Mouse (Mus musculus) brain, embryonic 14.5 days (tissue): ENCODE results near the gene Ikzf2. TPM values are rescaled to one million over a fixed set of nuclear protein-coding genes. Genes with fewer than 3 reads are reported as not detected.
A peak's percentile ranks its signal among the peaks of the same experiment; 100 is the strongest.

Experiments
- DNase-seq: peaks from one replicate; pipeline ENCODE4 v3.0.0-alpha.2; 2011; ENCODE audit warnings: low read depth
- CTCF ChIP-seq: fragments of 200-500 bp; IDR thresholded peaks from 2 replicates; pipeline ENCODE4 v1.5.1; 2012; ENCODE audit warnings: inconsistent platforms, mild to moderate bottlenecking, moderate library complexity, borderline replicate concordance; ENCODE audit not compliant: insufficient read depth, insufficient read length; ENCODE audit errors: extremely low read depth
- POLR2A ChIP-seq: fragments of 200-500 bp; IDR thresholded peaks from 2 replicates; pipeline ENCODE4 v1.6.1; 2012; ENCODE audit warnings: mild to moderate bottlenecking, inconsistent platforms, borderline replicate concordance; ENCODE audit not compliant: poor library complexity, insufficient read depth, insufficient read length, severe bottlenecking; ENCODE audit errors: extremely low read depth
- polyA plus RNA-seq: library from polyadenylated mRNA; depleted of rRNA; stranded (reverse); fragments of >200 nt; gene quantifications from 2 replicates; pipeline ENCODE4 v1.2.3, GENCODE M21; 2012

Ikzf2 gene
- polyA plus RNA-seq, 1 experiment = 3.3 TPM

DNA sequence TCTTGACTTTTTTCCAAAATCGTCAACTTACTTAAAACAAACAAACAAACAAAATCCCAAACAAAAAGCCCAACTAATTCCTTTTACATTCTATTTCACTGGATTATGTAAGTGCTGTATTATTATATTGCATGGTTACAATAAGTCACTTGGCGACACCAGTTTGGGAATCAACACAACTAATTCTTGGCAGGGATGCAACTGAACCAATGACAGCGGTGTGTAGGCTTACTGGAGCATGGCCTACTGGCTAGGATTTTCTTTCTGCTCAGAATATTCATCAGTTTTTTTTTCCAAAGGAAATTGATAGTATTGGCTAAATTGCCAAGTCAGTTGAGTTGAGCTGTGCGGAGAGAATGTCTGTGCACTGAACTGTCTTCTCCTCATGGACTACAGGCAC lies 167.7 kb downstream of the Ikzf2 start:
- peak; percentile 53 for DNase-seq
- no peak for TF ChIP-seq CTCF
- no peak for TF ChIP-seq POLR2A

DNA sequence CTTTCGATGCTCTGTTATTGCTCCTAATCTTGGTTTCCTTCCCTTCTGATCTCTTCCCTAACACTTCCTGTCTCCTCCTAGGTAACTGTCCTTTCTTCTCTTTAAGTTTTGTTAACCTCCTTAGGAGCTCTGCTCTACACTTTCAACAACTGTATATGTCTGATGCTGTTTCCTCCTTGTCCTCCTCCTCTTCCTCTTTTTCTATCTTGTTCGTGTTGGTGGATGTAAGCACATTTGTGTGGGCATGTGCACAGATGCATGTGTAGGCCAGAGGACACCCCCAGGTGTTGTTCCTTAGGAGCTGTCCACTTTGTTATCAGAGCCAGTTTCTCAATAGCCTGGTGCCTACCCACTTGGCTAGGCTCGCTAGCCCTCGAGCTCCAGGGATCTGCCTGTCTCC lies 169.0 kb downstream of the Ikzf2 start:
- DNase-seq = no peak
- no peak for TF ChIP-seq POLR2A
- TF ChIP-seq CTCF = no peak

DNA sequence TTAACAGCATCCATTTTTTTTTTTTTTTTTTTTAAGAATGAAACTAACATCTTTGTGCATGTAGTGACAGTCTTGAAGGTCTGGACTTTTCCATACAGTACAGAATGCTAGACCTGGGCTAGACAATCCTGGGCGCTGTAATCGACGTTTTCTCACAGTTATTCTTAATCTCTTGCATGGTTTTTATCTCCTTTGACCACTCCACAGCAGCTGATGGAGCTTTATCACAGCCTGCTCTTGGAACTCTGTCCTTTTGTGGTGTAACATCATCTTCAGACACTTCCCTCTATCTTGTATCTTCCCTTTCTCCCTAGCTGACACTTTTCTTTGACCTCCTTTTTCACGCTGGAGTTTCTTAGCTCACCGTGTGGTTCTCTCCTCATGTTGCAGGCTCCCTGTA lies 170.9 kb downstream of the Ikzf2 start:
- TF ChIP-seq POLR2A (no peak), CTCF (no peak)
- no peak for DNase-seq

DNA sequence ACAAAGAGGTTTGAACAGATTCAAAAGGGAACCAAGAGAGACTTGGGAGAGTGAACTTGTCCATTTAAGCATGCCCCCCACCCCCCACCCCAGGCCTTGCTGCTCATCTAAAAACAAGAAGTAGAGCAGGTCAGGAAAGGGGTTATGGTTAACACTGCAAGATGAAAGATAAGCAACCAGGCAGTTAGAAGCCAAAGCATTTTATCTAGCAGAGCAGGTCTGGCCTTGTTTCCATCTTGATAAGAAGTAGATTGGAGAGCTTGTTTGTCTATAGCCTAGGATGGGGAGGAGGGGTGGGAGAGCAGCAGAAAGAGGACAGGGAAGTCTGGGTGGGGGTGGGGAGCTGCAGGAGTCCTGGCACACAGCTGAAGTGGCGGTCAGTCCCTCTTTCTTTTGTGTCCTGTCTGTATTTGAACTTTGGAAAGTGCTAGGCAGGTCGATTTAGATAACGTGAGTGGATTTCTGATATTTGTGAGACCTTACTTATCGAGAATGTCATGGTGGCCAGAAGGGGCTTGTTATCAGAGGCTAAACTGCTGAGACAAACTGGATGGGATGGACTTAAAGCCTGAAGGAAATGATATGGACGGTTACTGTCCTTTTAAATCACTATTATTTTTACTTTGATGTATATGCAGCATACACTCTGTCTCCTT lies 173.3 kb downstream of the Ikzf2 start:
- no peak for TF ChIP-seq POLR2A
- TF ChIP-seq CTCF = no peak
- DNase-seq = peak; percentile 38

DNA sequence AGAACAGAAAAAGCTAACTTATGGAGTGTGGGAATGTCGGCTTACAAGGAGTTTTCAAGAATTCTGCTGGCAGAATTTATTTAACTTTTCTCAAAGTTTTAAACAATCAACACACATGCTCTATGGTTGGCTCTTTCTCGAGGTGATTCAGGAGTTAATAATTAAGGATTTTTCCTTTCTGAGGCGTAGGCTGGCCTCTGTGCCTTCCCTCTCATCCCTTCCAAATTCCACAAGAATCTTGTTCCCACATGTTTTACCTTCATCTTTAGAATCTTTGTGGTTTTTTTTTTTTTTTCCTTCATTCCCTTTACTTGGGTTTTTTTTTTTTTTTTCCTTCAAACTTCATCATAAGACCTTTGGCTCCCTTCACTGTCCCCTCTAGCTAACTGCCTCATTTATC lies 178.8 kb downstream of the Ikzf2 start:
- no peak for TF ChIP-seq CTCF
- TF ChIP-seq POLR2A = no peak
- DNase-seq = no peak

DNA sequence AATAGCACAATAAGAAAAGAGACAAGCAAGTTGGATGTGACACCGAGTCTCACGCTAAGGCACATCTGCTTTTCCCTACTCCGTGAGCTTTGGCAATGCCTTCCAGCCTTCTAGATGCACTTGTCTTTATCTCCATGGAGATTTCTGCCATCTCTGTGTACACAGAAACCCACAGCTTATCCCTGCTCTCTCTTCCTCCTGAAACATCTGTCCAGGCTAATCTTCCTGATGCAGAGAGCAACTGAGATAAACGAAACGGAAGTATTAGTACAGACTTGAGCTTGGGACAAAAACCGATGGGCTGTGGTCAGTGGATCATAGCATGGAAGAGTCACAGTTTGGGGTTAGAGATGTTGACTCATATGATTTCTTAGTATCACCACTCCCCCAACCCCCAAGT lies 179.5 kb downstream of the Ikzf2 start:
- no peak for TF ChIP-seq CTCF
- no peak for TF ChIP-seq POLR2A
- DNase-seq = no peak

DNA sequence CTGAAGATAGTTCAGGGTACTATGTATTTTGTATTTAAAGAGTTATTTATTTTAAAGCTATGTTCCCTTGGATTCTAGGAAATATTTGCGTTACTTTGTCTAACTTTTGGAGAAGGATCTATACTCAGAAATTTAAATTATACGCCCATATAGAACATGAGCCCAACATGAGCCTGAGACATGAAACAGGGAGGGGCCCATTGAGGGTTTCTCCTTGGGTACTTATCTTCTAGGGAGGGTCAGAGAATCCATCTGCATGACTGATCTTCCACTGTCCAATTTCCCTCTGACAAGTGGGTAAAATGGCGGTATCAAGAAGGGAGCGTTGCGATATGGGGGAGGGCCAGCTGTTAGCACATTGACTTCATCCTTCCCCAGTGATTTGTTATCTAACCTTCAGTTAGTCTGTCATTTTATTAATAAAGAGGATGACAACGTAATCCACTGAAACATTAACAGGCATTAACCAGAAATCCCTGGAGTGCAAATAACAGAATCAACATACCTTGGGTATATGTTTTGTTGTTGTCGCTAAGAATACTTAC lies 180.4 kb downstream of the Ikzf2 start:
- TF ChIP-seq POLR2A = no peak
- TF ChIP-seq CTCF = no peak
- DNase-seq = no peak

DNA sequence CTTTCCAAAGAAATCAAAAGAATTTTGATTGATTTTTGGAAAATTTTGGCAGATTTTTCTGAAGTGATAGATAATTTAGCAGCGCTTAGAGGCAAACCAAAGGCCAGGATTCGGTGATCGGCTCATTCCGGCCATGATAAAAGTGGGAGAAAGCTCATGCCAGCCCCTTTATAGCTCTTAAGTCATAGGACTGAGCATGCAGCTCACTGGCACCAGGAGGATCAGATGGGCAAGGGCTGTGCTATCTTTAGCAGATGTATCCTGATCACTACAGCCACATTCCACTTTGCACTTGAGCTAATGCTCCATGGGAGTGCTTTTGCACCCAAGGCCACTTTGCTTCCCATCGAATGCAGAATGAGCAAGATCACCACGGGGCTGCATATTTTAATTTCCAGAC lies 181.0 kb downstream of the Ikzf2 start:
- DNase-seq = no peak
- TF ChIP-seq CTCF = no peak
- no peak for TF ChIP-seq POLR2A

DNA sequence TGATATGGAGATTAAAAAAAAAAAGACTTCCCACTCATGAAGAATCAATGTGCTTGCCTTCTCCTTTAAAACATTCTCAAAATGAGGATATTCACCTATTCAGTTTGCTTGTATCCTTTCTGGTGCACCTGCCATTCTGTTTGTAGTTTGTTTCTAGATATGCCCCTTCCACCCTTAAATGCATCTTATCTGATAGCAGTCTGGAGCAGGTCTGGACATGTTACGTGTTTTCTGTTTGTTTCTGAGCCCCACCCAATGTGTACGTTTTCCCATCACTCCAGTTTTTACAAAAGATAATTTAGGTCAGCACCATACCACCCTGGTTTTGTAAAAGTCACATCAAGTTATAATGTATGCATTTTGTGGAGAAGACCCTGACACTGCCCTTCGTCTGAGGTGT lies 186.7 kb downstream of the Ikzf2 start:
- no peak for DNase-seq

DNA sequence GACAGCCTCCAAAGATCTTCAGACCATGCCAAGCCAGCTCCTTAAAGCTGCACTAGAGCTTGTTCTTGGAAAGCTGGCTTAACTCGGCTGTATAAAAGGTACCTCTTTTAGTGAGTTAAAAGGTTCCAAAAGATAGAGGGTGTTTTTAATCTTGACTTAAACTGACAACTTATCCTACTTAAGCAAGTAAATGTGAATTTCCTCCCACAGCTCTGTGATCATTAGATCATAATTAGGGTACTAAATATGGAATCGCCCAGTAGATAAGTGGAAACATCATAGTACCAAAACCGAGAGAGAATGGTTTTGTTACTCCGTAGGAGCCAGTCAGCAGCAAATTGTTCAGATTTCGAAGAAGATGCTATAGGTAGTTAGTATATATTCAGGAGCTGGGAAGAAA lies 187.4 kb downstream of the Ikzf2 start:
- TF ChIP-seq CTCF = no peak
- DNase-seq = no peak

More for the DNA sequence above, 186.7 kb downstream of the Ikzf2 start:
- TF ChIP-seq POLR2A = no peak

DNA sequence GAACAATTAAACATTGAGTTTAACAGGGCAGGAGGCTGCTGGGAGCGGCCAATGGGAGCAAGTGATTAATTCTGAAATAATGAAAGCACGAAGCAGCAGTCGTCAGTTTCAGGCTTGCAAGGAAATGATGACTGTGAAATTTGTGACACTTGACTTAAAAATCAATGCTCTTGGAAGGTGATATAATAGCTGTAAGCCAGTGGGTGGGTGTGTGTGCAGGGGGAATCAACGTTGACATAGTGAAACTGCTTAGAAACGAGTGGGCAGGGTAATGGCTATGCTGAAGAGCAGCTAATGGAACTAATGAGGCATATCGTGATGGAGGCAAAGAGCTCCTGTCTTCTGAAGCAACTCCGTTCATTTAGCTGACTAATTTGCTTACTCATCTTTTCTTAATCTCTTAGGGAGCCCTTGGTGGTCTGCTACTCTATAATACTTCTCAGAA lies 188.2 kb downstream of the Ikzf2 start:
- peak; percentile 77 for DNase-seq
- TF ChIP-seq POLR2A (no peak), CTCF (no peak)

DNA sequence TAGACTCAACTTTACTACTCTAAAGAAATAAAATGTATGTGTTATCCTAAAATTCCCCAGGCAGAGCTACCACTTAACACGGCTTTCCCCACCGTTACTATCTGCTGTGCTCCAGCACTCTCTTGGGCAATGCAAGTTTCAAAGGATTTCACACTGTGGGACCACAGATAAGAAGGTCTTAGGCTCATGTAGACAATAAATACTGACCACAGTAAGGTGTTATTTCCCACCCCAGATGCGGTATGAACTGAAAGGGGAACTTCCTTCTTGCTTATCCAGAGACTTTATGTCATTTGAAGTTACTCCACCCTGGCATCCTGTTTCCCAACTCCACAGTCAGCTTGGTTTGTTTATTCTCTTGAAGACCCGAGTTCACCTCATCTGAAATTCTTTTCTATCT lies 191.0 kb downstream of the Ikzf2 start:
- TF ChIP-seq CTCF (no peak), POLR2A (no peak)
- no peak for DNase-seq

DNA sequence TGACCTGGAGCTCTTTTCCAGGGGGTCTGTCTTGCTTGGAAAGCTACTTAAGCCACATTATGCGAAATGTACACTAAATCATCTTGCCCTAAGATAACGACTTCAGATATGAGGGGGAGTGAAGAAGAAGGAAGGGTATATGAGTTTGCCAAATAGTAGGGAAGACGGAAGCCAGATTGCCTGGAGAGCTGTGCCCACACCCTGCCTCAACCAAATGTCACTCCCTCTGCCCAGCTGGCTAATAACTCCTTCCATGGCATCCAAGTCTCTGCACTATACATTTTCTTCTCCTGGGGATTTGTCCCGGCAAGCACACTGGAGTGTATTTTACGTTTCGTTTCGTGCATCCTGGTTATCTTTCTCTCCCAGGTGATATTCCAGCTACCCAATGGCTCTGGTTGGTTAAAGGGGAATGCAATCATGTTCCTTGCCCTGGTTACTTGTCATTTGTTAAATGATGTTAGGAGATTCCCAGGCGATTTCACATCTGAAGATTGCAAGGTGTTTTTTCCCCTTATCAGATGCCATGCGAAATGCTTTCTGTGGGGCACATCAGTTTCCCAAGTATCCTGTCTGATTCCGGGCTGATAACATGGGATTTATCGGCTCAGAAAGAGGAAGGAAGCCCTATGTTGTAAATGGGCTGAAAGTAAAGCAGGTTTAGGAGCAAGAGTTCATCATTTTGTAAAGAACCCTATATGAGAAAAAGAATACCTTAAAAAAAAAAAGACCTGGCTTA lies 193.6 kb downstream of the Ikzf2 start:
- no peak for TF ChIP-seq CTCF
- TF ChIP-seq POLR2A = no peak
- DNase-seq = peak; percentile 52
